Mouse (Mus musculus): Measurements from ENCODE around the gene Dhx9. TPM values are rescaled to one million over a fixed set of nuclear protein-coding genes. Genes with fewer than 3 reads are reported as not detected.
"Not testable (repeated sequence)": the region's sequence is repeated elsewhere in the genome, so short reads cannot be mapped to it uniquely, and the experiment has no call there.

Dhx9 gene
- 47.3 and 47.4 TPM in 2 replicates for polyA plus RNA-seq (2016; fragmentation: Nextera tagmentation; extraction: Ambion mirVana)

GRCm38 (mm10) chr1:153487500-153487879, at the start of gene Dhx9:
TSS of gene Dhx9 (minus strand) at chr1:153487660.
- WGBS, result 0% methylated on average over 35 of the region's 35 CpGs
- no peaks in the 10 kb centered on the region for H3K9me3 ChIP-seq (replicated peaks)
- H3K4me3 ChIP-seq, result peak within 1 kb of the TSS; percentile 75
- peaks cover 24% of the 10 kb centered on the region for H3K4me1 ChIP-seq
- ATAC-seq (ENCODE audit: low FRiP score), result peak; percentile 90
- no peaks in the 10 kb centered on the region for H3K27me3 ChIP-seq
- peak within 1 kb of the TSS; percentile 87 for H3K4me2 ChIP-seq (replicated peaks)
- peak within 1 kb of the TSS; percentile 94 for H3K9ac ChIP-seq
- peaks cover 3% of the 10 kb centered on the region; the same call in 1 of the 2 replicates for H3K36me3 ChIP-seq
- H3K27ac ChIP-seq, result peak within 1 kb of the TSS; percentile 94

GRCm38 (mm10) chr1:153535611-153536010, 48.2 kb upstream of the Dhx9 start:
- Histone ChIP-seq H3K27ac (peak overlapping the region; percentile 53), H3K9ac (no peak overlapping the region), H3K4me3 (no peak overlapping the region), H3K9me3 (replicated peaks) (no peaks in the 10 kb centered on the region), H3K4me1 (peaks cover 19% of the 10 kb centered on the region), H3K27me3 (no peaks in the 10 kb centered on the region), H3K4me2 (replicated peaks) (no peak overlapping the region), H3K36me3 (no peaks in the 10 kb centered on the region)
- 31% methylated on average over 9 of the region's 9 CpGs for WGBS
- ATAC-seq (ENCODE audit: low FRiP score), result peak; percentile 38

GRCm38 (mm10) chr1:153532896-153533295, 45.4 kb upstream of the Dhx9 start:
- H3K9me3 ChIP-seq (replicated peaks); H3K36me3 ChIP-seq; H3K9ac ChIP-seq; H3K27me3 ChIP-seq; H3K4me3 ChIP-seq; ATAC-seq (ENCODE audit: low FRiP score): not testable (repeated sequence)
- H3K4me1 ChIP-seq, result peaks cover 15% of the 10 kb centered on the region
- peak overlapping the region; percentile 38; the same call in 1 of the 2 replicates for H3K4me2 ChIP-seq (replicated peaks)
- peak overlapping the region; percentile 86 for H3K27ac ChIP-seq
- 91% methylated on average over 3 of the region's 3 CpGs for WGBS

- Histone ChIP-seq H3K9ac (peak overlapping the region; percentile 44; the same call in 1 of the 2 replicates), H3K4me1 (peaks cover 15% of the 10 kb centered on the region), H3K4me2 (replicated peaks) (peak overlapping the region; percentile 38), H3K27me3 (no peaks in the 10 kb centered on the region), H3K27ac (peak overlapping the region; percentile 86), H3K4me3 (no peak overlapping the region), H3K36me3 (no peaks in the 10 kb centered on the region), H3K9me3 (replicated peaks) (no peaks in the 10 kb centered on the region)
- ATAC-seq (ENCODE audit: low FRiP score), result peak; percentile 73
- 10% methylated on average over 12 of the region's 12 CpGs for WGBS
Measured at GRCm38 (mm10) chr1:153532234-153532841, 44.9 kb upstream of the Dhx9 start.

- 15% methylated on average over 9 of the region's 9 CpGs for WGBS
- Histone ChIP-seq H3K4me2 (replicated peaks) (peak overlapping the region; percentile 38), H3K36me3 (no peaks in the 10 kb centered on the region), H3K4me1 (peaks cover 15% of the 10 kb centered on the region), H3K4me3 (no peak overlapping the region), H3K27me3 (no peaks in the 10 kb centered on the region), H3K9me3 (replicated peaks) (no peaks in the 10 kb centered on the region), H3K9ac (no peak overlapping the region), H3K27ac (peak overlapping the region; percentile 86)
- ATAC-seq (ENCODE audit: low FRiP score), result peak; percentile 57
Measured at GRCm38 (mm10) chr1:153531677-153532233, 44.3 kb upstream of the Dhx9 start.

GRCm38 (mm10) chr1:153522116-153522515, 34.7 kb upstream of the Dhx9 start:
- no peak overlapping the region for H3K4me3 ChIP-seq
- H3K36me3 ChIP-seq, result peaks cover 3% of the 10 kb centered on the region; the same call in 1 of the 2 replicates
- no peaks in the 10 kb centered on the region for H3K27me3 ChIP-seq
- H3K4me2 ChIP-seq (replicated peaks), result no peak overlapping the region
- H3K4me1 ChIP-seq, result no peaks in the 10 kb centered on the region
- no peak for ATAC-seq (ENCODE audit: low FRiP score)
- no peak overlapping the region for H3K9ac ChIP-seq
- H3K9me3 ChIP-seq (replicated peaks), result no peaks in the 10 kb centered on the region
- no peak overlapping the region for H3K27ac ChIP-seq
- WGBS, result 57% methylated on average over 3 of the region's 3 CpGs

GRCm38 (mm10) chr1:153515368-153515767, 27.9 kb upstream of the Dhx9 start:
- H3K36me3 ChIP-seq, result no peaks in the 10 kb centered on the region
- no peak overlapping the region for H3K4me2 ChIP-seq (replicated peaks)
- no peak for ATAC-seq (ENCODE audit: low FRiP score)
- H3K9ac ChIP-seq, result no peak overlapping the region
- H3K4me1 ChIP-seq, result no peaks in the 10 kb centered on the region
- no peaks in the 10 kb centered on the region for H3K9me3 ChIP-seq (replicated peaks)
- WGBS, result 88% methylated on average over 12 of the region's 12 CpGs
- H3K27me3 ChIP-seq, result no peaks in the 10 kb centered on the region
- no peak overlapping the region for H3K4me3 ChIP-seq
- H3K27ac ChIP-seq, result no peak overlapping the region

GRCm38 (mm10) chr1:153510330-153511009, 23.0 kb upstream of the Dhx9 start:
- H3K36me3 ChIP-seq, result no peaks in the 10 kb centered on the region
- no peaks in the 10 kb centered on the region for H3K9me3 ChIP-seq (replicated peaks)
- H3K4me2 ChIP-seq (replicated peaks), result no peak overlapping the region
- no peak overlapping the region for H3K4me3 ChIP-seq
- H3K4me1 ChIP-seq, result no peaks in the 10 kb centered on the region
- no peak overlapping the region for H3K9ac ChIP-seq
- no peaks in the 10 kb centered on the region for H3K27me3 ChIP-seq
- no peak for ATAC-seq (ENCODE audit: low FRiP score)
- WGBS, result 60% methylated on average over 2 of the region's 2 CpGs
- H3K27ac ChIP-seq, result no peak overlapping the region

GRCm38 (mm10) chr1:153509569-153509968, 22.1 kb upstream of the Dhx9 start:
- H3K4me1 ChIP-seq; H3K4me3 ChIP-seq; H3K36me3 ChIP-seq; ATAC-seq (ENCODE audit: low FRiP score); H3K27ac ChIP-seq; H3K4me2 ChIP-seq (replicated peaks); H3K27me3 ChIP-seq; H3K9ac ChIP-seq; H3K9me3 ChIP-seq (replicated peaks): not testable (repeated sequence)
- WGBS, result 68% methylated on average over 8 of the region's 8 CpGs

GRCm38 (mm10) chr1:153509012-153509411, 21.6 kb upstream of the Dhx9 start:
- Histone ChIP-seq H3K36me3 (no peaks in the 10 kb centered on the region), H3K4me3 (no peak overlapping the region), H3K27me3 (no peaks in the 10 kb centered on the region), H3K9ac (no peak overlapping the region), H3K27ac (no peak overlapping the region), H3K4me2 (replicated peaks) (no peak overlapping the region), H3K9me3 (replicated peaks) (no peaks in the 10 kb centered on the region), H3K4me1 (no peaks in the 10 kb centered on the region)
- WGBS, result 88% methylated on average over 6 of the region's 6 CpGs
- ATAC-seq (ENCODE audit: low FRiP score), result no peak

- ATAC-seq (ENCODE audit: low FRiP score), result no peak
- Histone ChIP-seq H3K4me1 (no peaks in the 10 kb centered on the region), H3K9me3 (replicated peaks) (no peaks in the 10 kb centered on the region), H3K27me3 (no peaks in the 10 kb centered on the region), H3K9ac (no peak overlapping the region), H3K4me3 (no peak overlapping the region), H3K4me2 (replicated peaks) (no peak overlapping the region), H3K36me3 (no peaks in the 10 kb centered on the region), H3K27ac (no peak overlapping the region)
- WGBS, result 83% methylated on average over 6 of the region's 6 CpGs
Measured at GRCm38 (mm10) chr1:153506266-153506665, 18.8 kb upstream of the Dhx9 start.

- 46% methylated on average over 5 of the region's 5 CpGs for WGBS
- ATAC-seq (ENCODE audit: low FRiP score), result no peak
- Histone ChIP-seq H3K9me3 (replicated peaks) (no peaks in the 10 kb centered on the region), H3K4me1 (no peaks in the 10 kb centered on the region), H3K36me3 (no peaks in the 10 kb centered on the region), H3K4me2 (replicated peaks) (no peak overlapping the region), H3K27me3 (no peaks in the 10 kb centered on the region), H3K9ac (no peak overlapping the region), H3K4me3 (no peak overlapping the region), H3K27ac (no peak overlapping the region)
Measured at GRCm38 (mm10) chr1:153501644-153502321, 14.3 kb upstream of the Dhx9 start.
